Mouse (Mus musculus) CH12.LX (cell line): ENCODE results near the gene Txn2. TPM values are rescaled to one million over a fixed set of nuclear protein-coding genes. Genes with fewer than 3 reads are reported as not detected.

ENCODE experiments used
- DNase-seq: peaks from one replicate; pipeline ENCODE4 v3.0.0-alpha.2; 2013; ENCODE audit errors: extremely low read depth
- H3K27ac ChIP-seq: 2 replicates; pipeline ENCODE4 v1.5.1; 2012; ENCODE audit warnings: low read depth, mild to moderate bottlenecking, control low read depth, moderate library complexity; ENCODE audit not compliant: insufficient read depth
- H3K27me3 ChIP-seq: replicated peaks from 2 replicates; pipeline ENCODE3; 2012; ENCODE audit warnings: inconsistent platforms
- H3K36me3 ChIP-seq, 2 experiments: replicated peaks in 1 of 2; 2 replicates each; pipeline versions ENCODE3 to v1.6.1; 2012; ENCODE audit warnings: inconsistent platforms in 1 of 2, low read length in 1 of 2, mild to moderate bottlenecking in 1 of 2, mixed read lengths in 1 of 2, moderate library complexity in 1 of 2; ENCODE audit not compliant: control insufficient read depth in 1 of 2, insufficient read depth in 1 of 2
- H3K4me1 ChIP-seq, 2 experiments: 2 replicates each; pipeline ENCODE4 v1.6.1; 2012; ENCODE audit warnings: inconsistent platforms in 1 of 2, moderate library complexity in 1 of 2; ENCODE audit not compliant: insufficient read depth in 2 of 2, control insufficient read depth in 1 of 2
- H3K4me2 ChIP-seq: 2 replicates; pipeline ENCODE4 v1.6.1; 2012; ENCODE audit warnings: low read depth, mild to moderate bottlenecking, control low read depth; ENCODE audit not compliant: poor library complexity, insufficient read depth, severe bottlenecking
- H3K4me3 ChIP-seq, 3 experiments: fragments of 150-350 bp in 1 of 3; sonication (generic) in 1 of 3; replicated peaks in 1 of 3; 2 replicates each; pipeline versions ENCODE3 to v1.5.1; 2011 to 2012; ENCODE audit warnings: low read depth in 2 of 3, low read length in 2 of 3, mild to moderate bottlenecking in 2 of 3, moderate library complexity in 2 of 3, control low read depth in 1 of 3, improper control_type of control experiment in 1 of 3, inconsistent platforms in 1 of 3, mixed read lengths in 1 of 3; ENCODE audit not compliant: poor library complexity in 1 of 3
- H3K79me2 ChIP-seq: replicated peaks from 2 replicates; pipeline ENCODE4 v1.6.1; 2012; ENCODE audit warnings: mild to moderate bottlenecking, moderate library complexity; ENCODE audit not compliant: control insufficient read depth, poor library complexity, insufficient read depth, severe bottlenecking; ENCODE audit errors: extremely low read depth
- H3K9ac ChIP-seq: 2 replicates; pipeline ENCODE4 v1.6.1; 2012; ENCODE audit warnings: low read depth, mild to moderate bottlenecking, control low read depth, moderate library complexity; ENCODE audit not compliant: insufficient read depth
- H3K9me3 ChIP-seq: replicated peaks from 2 replicates; pipeline ENCODE3; 2012; ENCODE audit warnings: low read length, inconsistent platforms, mixed read lengths
- CHD1 ChIP-seq: IDR thresholded peaks from 2 replicates; pipeline ENCODE4 v1.6.1; 2012; ENCODE audit warnings: low read depth, low read length, improper control_type of control experiment, inconsistent platforms
- CHD2 ChIP-seq: IDR thresholded peaks from 2 replicates; pipeline ENCODE4 v1.6.1; 2011; ENCODE audit warnings: low read length, improper control_type of control experiment
- E2F4 ChIP-seq: IDR thresholded peaks from 2 replicates; pipeline ENCODE4 v1.6.1; 2011; ENCODE audit warnings: low read depth, low read length, improper control_type of control experiment; ENCODE audit not compliant: insufficient replicate concordance
- EP300 ChIP-seq: IDR thresholded peaks from 2 replicates; pipeline ENCODE4 v1.6.1; 2011; ENCODE audit warnings: low read length, improper control_type of control experiment
- ETS1 ChIP-seq: conservative IDR thresholded peaks from 2 replicates; pipeline ENCODE4 v1.6.1; 2012; ENCODE audit warnings: low read depth, mild to moderate bottlenecking, inconsistent platforms, low read length, improper control_type of control experiment, moderate library complexity
- HCFC1 ChIP-seq: IDR thresholded peaks from 2 replicates; pipeline ENCODE4 v1.6.1; 2012; ENCODE audit warnings: low read depth, mild to moderate bottlenecking, inconsistent platforms, low read length, improper control_type of control experiment
- MAX ChIP-seq: IDR thresholded peaks from 2 replicates; pipeline ENCODE4 v1.6.1; 2011; ENCODE audit warnings: low read length, improper control_type of control experiment
- MAZ ChIP-seq: IDR thresholded peaks from 2 replicates; pipeline ENCODE4 v1.6.1; 2012; ENCODE audit warnings: low read depth, mild to moderate bottlenecking, inconsistent platforms, low read length, improper control_type of control experiment, moderate library complexity
- MXI1 ChIP-seq: IDR thresholded peaks from 2 replicates; pipeline ENCODE4 v1.6.1; 2011; ENCODE audit warnings: mild to moderate bottlenecking, low read depth, low read length, improper control_type of control experiment
- MYC ChIP-seq: IDR thresholded peaks from 2 replicates; pipeline ENCODE4 v1.6.1; 2011; ENCODE audit warnings: low read depth, mild to moderate bottlenecking, improper control_type of control experiment, low read length
- NRF1 ChIP-seq: IDR thresholded peaks from 2 replicates; pipeline ENCODE4 v1.6.1; 2014; ENCODE audit warnings: low read depth, mild to moderate bottlenecking, inconsistent platforms, low read length, improper control_type of control experiment, moderate library complexity
- PAX5 ChIP-seq: IDR thresholded peaks from 2 replicates; pipeline ENCODE4 v1.6.1; 2012; ENCODE audit warnings: low read length, inconsistent platforms, mixed read lengths
- POLR2A ChIP-seq: IDR thresholded peaks from 2 replicates; pipeline ENCODE4 v1.6.1; 2011; ENCODE audit warnings: low read depth, mild to moderate bottlenecking, improper control_type of control experiment, low read length
- POLR2AphosphoS2 ChIP-seq: IDR thresholded peaks from 2 replicates; pipeline ENCODE4 v1.6.1; 2011; ENCODE audit warnings: low read depth, low read length, improper control_type of control experiment
- SIN3A ChIP-seq: IDR thresholded peaks from 2 replicates; pipeline ENCODE4 v1.6.1; 2012; ENCODE audit warnings: low read length, improper control_type of control experiment, inconsistent platforms
- SMC3 ChIP-seq: IDR thresholded peaks from 2 replicates; pipeline ENCODE4 v1.6.1; 2011; ENCODE audit warnings: low read depth, low read length, improper control_type of control experiment
- TBP ChIP-seq: conservative IDR thresholded peaks from 2 replicates; pipeline ENCODE4 v1.6.1; 2011; ENCODE audit warnings: low read depth, low read length, improper control_type of control experiment
- TCF12 ChIP-seq: IDR thresholded peaks from 2 replicates; pipeline ENCODE4 v1.6.1; 2014; ENCODE audit warnings: low read depth, mild to moderate bottlenecking, inconsistent platforms, low read length, improper control_type of control experiment
- USF1 ChIP-seq: IDR thresholded peaks from 2 replicates; pipeline ENCODE4 v1.6.1; 2014; ENCODE audit warnings: low read depth, mild to moderate bottlenecking, inconsistent platforms, low read length, improper control_type of control experiment
- USF2 ChIP-seq: conservative IDR thresholded peaks from 2 replicates; pipeline ENCODE4 v1.6.1; 2011; ENCODE audit warnings: low read depth, low read length, improper control_type of control experiment
- ZC3H11A ChIP-seq: IDR thresholded peaks from 2 replicates; pipeline ENCODE4 v1.6.1; 2012; ENCODE audit warnings: low read depth, mild to moderate bottlenecking, inconsistent platforms, low read length, improper control_type of control experiment
- ZMIZ1 ChIP-seq: IDR thresholded peaks from 2 replicates; pipeline ENCODE4 v1.6.1; 2012; ENCODE audit warnings: low read depth, mild to moderate bottlenecking, inconsistent platforms, low read length, improper control_type of control experiment
- ZNF384 ChIP-seq: IDR thresholded peaks from 2 replicates; pipeline ENCODE4 v1.6.1; 2012; ENCODE audit warnings: low read depth, low read length, improper control_type of control experiment, inconsistent platforms
- dilution Hi-C: fragments of 300-500 bp; cut with MboI; formaldehyde crosslinking; loops from 2 replicates; pipeline ENCODE4 v1.14.3; 2020; ENCODE audit warnings: low sequenced_read_pairs; ENCODE audit not compliant: extremely low pct_unique_long_range_greater_than_20kb, extremely low pct_ligation_motif_present
- in situ Hi-C: fragments of 300-500 bp; cut with MboI; formaldehyde crosslinking; loops from 3 replicates; pipeline ENCODE4 v1.14.3; 2019; ENCODE audit warnings: low sequenced_read_pairs, low pct_ligation_motif_present, low pct_unique_long_range_greater_than_20kb, mixed read lengths
- polyA plus RNA-seq: library from polyadenylated mRNA; unstranded; fragments of >175 nt; gene quantifications from 2 replicates; pipeline ENCODE4 v1.2.1, GENCODE M21; 2012; ENCODE audit warnings: low read depth; ENCODE audit not compliant: insufficient read length
- total RNA-seq, 2 experiments: library from RNA; depleted of rRNA; stranded (reverse); fragments of 300-350 nt in 1 of 2; fragments of >200 nt in 1 of 2; gene quantifications; 2 replicates each; pipeline ENCODE4 v1.2.3; 2012 to 2014

The Txn2 gene
- total and polyA plus RNA-seq, 3 experiments = 22.4 to 209 (median 105) TPM

- DNase-seq = no peak
- in situ Hi-C loops = no loop called here
Observed at GRCm38 (mm10) chr15:77906081-77906480, 22.7 kb downstream of the Txn2 start.

DNA sequence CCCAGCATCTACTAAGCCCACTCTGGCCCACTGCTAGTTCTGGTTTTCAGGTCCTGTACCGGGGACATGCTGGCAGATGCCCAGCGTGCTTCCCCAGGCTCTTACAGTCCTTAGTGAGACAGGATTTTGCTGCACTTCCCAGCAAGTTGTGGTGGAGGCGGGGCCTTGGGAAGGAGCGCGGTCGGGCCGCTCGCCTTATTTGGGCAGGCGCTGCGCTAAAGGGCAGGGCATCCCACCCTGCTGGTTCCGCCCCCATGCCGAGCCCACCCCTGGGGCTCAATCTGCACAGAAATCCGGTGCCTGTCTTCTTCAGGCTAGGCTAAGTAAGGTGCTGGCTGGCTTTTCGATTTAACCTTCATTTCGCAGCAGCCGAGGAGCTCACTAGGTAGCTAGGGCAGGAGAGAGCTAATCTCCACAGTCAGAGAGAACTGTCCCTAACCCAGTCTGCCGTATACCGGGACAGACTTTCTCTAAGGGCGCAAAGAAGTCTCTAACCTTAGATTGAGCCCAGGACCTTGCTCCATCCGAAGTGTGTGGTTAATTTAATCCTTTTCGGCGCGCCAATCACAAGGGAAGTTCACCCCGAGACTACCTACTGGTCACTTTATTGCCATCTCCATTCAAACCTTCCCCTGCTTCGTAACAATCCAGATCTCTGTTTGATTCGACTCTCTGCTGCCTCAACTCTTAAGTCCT, 23.4 kb downstream of the Txn2 start:
- in situ Hi-C loops = no loop called here
- Histone ChIP-seq H3K27me3 (no peaks in the 10 kb centered on the region), H3K9ac (no peak overlapping the region), H3K27ac (no peak overlapping the region), H3K4me3 (no peak overlapping the region), H3K36me3 (no peaks in the 10 kb centered on the region), H3K79me2 (no peaks in the 10 kb centered on the region), H3K4me2 (no peak overlapping the region), H3K9me3 (no peaks in the 10 kb centered on the region), H3K4me1 (peaks cover 6 to 17% of the 10 kb centered on the region in 2 experiments; a peak in 2 of 4 replicates)
- DNase-seq = no peak
- TF ChIP-seq SMC3 (no peak), MAX (no peak), POLR2AphosphoS2 (no peak)
- dilution Hi-C loops = no loop called here

More at GRCm38 (mm10) chr15:77906081-77906480, 22.7 kb downstream of the Txn2 start:
- no peaks in the 10 kb centered on the region for H3K79me2 ChIP-seq
- H3K4me3 ChIP-seq = no peak overlapping the region
- TF ChIP-seq SMC3 (no peak), SIN3A (no peak), CHD1 (no peak), HCFC1 (no peak), ETS1 (no peak), ZMIZ1 (no peak), EP300 (no peak), MAX (no peak), MXI1 (no peak), TBP (no peak)
- TF ChIP-seq, all 38 proteins: peak for 0
- Histone ChIP-seq H3K27ac (no peak overlapping the region), H3K36me3 (no peaks in the 10 kb centered on the region), H3K27me3 (no peaks in the 10 kb centered on the region), H3K9me3 (no peaks in the 10 kb centered on the region), H3K4me2 (no peak overlapping the region), H3K9ac (no peak overlapping the region), H3K4me1 (peaks cover 6 to 17% of the 10 kb centered on the region in 2 experiments; a peak in 2 of 4 replicates)
- dilution Hi-C loops = no loop called here

DNA sequence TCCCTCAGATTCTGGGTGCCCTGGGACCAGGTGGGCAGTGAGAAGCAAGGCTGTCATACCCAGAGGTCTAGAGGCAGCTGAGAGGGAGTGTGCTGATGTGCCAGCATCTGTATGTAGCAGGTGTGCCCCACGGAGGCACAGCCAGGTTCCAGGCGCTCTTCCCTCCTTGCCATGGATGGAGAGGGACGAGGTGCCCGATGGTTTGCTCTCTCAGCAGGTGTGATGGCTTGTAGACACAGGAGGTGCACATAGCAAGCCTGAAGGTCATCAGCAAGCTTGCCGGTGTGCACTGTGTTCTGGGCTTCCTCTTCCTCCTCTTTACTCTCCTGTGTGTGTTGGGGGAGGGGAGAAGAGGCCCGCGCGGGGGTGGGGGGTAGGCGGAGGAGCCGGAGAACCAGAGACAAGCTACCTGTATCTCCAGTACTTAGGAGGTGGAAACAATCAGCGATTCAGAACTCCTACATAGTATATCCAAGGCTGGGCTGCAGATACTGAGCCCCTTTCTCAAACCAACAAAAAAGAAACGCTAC, 24.4 kb downstream of the Txn2 start:
- H3K4me2 ChIP-seq = no peak overlapping the region
- no peak overlapping the region for H3K4me3 ChIP-seq
- H3K27me3 ChIP-seq = no peaks in the 10 kb centered on the region
- TF ChIP-seq E2F4 (no peak), MAZ (no peak), CHD2 (no peak), USF2 (no peak), MYC (no peak), TCF12 (no peak), ZC3H11A (no peak), USF1 (no peak), POLR2A (no peak), ZNF384 (no peak), PAX5 (no peak), SMC3 (no peak), SIN3A (no peak), NRF1 (no peak)
- TF ChIP-seq, all 38 proteins: peak for 0
- in situ Hi-C loops (no loop called here), dilution Hi-C loops (no loop called here)
- no peak overlapping the region for H3K27ac ChIP-seq
- H3K9me3 ChIP-seq = no peaks in the 10 kb centered on the region
- no peaks in the 10 kb centered on the region for H3K79me2 ChIP-seq
- DNase-seq = no peak
- H3K36me3 ChIP-seq = no peaks in the 10 kb centered on the region
- H3K9ac ChIP-seq = no peak overlapping the region
- H3K4me1 ChIP-seq = peaks cover 6 to 17% of the 10 kb centered on the region in 2 experiments; a peak in 2 of 4 replicates
